Mouse (Mus musculus) R1 (cell line): ENCODE results near the gene Cdr2l.

Source experiments
- DNase-seq: peaks from one replicate; pipeline ENCODE4 v3.0.0-alpha.2; 2018; ENCODE audit warnings: low read depth, low spot score

The Cdr2l gene

GRCm38 (mm10) chr11:115406858-115407401, 25.2 kb downstream of the Cdr2l start:
- DNase-seq = peak; percentile 73

- peak; percentile 63 for DNase-seq
Measured at GRCm38 (mm10) chr11:115408266-115408920, 26.7 kb downstream of the Cdr2l start.

- peak; percentile 97 for DNase-seq
Measured at GRCm38 (mm10) chr11:115409556-115409955, 27.8 kb downstream of the Cdr2l start.

- DNase-seq = peak; percentile 98
Measured at GRCm38 (mm10) chr11:115419531-115420237, 38.0 kb downstream of the Cdr2l start, which contains the start of the genes Atp5h and Kctd2. Atp5h (minus strand) TSS chr11:115419962. Kctd2 (plus strand) TSS chr11:115420128.

GRCm38 (mm10) chr11:115420336-115421190, 38.8 kb downstream of the Cdr2l start:
- DNase-seq = peak; percentile 44

GRCm38 (mm10) chr11:115421328-115421727, 39.6 kb downstream of the Cdr2l start:
- no peak for DNase-seq

- DNase-seq = peak; percentile 26
Measured at GRCm38 (mm10) chr11:115421972-115422371, 40.3 kb downstream of the Cdr2l start.

GRCm38 (mm10) chr11:115423091-115423490, 41.4 kb downstream of the Cdr2l start:
- DNase-seq = no peak

- no peak for DNase-seq
Measured at GRCm38 (mm10) chr11:115424666-115425065, 43.0 kb downstream of the Cdr2l start.

GRCm38 (mm10) chr11:115425671-115426070, 44.0 kb downstream of the Cdr2l start:
- DNase-seq = no peak

- peak; percentile 93 for DNase-seq
Measured at GRCm38 (mm10) chr11:115427482-115428331, 46.0 kb downstream of the Cdr2l start.

- no peak for DNase-seq
Measured at GRCm38 (mm10) chr11:115429307-115429706, 47.6 kb downstream of the Cdr2l start.

- no peak for DNase-seq
Measured at GRCm38 (mm10) chr11:115430561-115430960, 48.8 kb downstream of the Cdr2l start.

- DNase-seq = no peak
Measured at GRCm38 (mm10) chr11:115432814-115433213, 51.1 kb downstream of the Cdr2l start.

- no peak for DNase-seq
Measured at GRCm38 (mm10) chr11:115433342-115433741, 51.6 kb downstream of the Cdr2l start.

- DNase-seq = peak; percentile 68
Measured at GRCm38 (mm10) chr11:115435596-115436337, 54.1 kb downstream of the Cdr2l start.

- no peak for DNase-seq
Measured at GRCm38 (mm10) chr11:115437571-115438122, 55.9 kb downstream of the Cdr2l start.

GRCm38 (mm10) chr11:115439326-115439725, 57.6 kb downstream of the Cdr2l start:
- no peak for DNase-seq

GRCm38 (mm10) chr11:115439906-115440595, 58.3 kb downstream of the Cdr2l start, which contains the start of gene Trim80:
Trim80 (plus strand) TSS chr11:115440545.
- DNase-seq = peak; percentile 82
